Mouse (Mus musculus): ENCODE measurements around the gene Akt1. TPM values are rescaled to one million over a fixed set of nuclear protein-coding genes. Genes with fewer than 3 reads are reported as not detected.

Akt1 gene
- polyA plus RNA-seq, 1 experiment from 2014 or later = 42.4 TPM

DNA sequence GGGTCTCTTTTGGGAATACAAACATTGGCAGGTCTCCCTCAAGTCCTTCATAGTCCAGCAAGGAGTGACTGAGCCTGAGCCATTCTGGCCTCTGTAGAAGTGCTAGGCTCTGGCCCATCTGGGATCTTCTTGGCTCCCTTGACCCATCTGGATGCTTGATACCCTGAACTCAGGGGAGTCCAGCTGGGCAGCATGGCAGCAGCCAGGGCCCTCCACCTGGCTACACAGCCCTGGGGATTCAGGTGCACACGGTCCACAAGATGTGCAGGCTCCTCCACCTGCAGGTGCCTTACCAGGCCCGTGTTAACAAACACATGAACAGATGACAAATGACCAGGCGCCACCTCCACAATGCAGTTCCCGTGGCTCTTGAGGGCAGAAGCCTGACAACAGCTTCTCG, 10.0 kb downstream of the Akt1 start:
- H3K4me1 ChIP-seq (replicated peaks; ENCODE audit: control insufficient read depth, insufficient read depth, low read length) = peaks cover 90% of the 10 kb centered on the region
- H3K9ac ChIP-seq (ENCODE audit: low read length) = peak overlapping the region; percentile 54
- WGBS = 29% methylated on average over 5 of the region's 5 CpGs
- no peak overlapping the region for H3K4me3 ChIP-seq (ENCODE audit: low read length)
- H3K9me3 ChIP-seq (ENCODE audit: control insufficient read depth, low read length) = no peaks in the 10 kb centered on the region
- H3K27ac ChIP-seq (ENCODE audit: low read length) = peak overlapping the region; percentile 93
- H3K4me2 ChIP-seq (ENCODE audit: low read depth, low read length) = peak overlapping the region; percentile 23; the same call in 1 of the 2 replicates
- no peak for ATAC-seq (ENCODE audit: low read depth)
- H3K36me3 ChIP-seq (ENCODE audit: control insufficient read depth, insufficient read depth, low read length) = peaks cover 12% of the 10 kb centered on the region
- no peaks in the 10 kb centered on the region for H3K27me3 ChIP-seq (ENCODE audit: control insufficient read depth, insufficient read depth, low read depth, low read length)

DNA sequence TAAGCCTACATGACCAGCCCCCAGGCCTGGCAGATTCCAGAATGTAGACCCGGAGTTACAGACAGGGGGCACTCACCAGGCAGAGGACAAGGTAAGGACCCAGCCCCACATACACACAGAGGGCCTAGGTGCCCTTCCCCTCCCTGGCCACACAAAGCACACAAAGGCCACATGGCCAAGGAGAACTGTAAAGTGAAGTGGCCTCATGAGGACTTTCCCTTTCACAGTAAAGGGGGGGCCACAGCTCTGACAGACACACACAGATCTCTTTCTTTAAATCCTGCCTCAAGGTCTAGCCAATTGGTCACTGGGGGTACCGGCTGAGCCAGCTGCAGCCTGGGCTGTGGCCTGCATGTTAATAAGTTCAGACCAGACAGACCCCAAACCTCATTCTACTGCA, 10.6 kb downstream of the Akt1 start:
- H3K9me3 ChIP-seq (ENCODE audit: control insufficient read depth, low read length) = no peaks in the 10 kb centered on the region
- no peaks in the 10 kb centered on the region for H3K27me3 ChIP-seq (ENCODE audit: control insufficient read depth, insufficient read depth, low read depth, low read length)
- H3K4me2 ChIP-seq (ENCODE audit: low read depth, low read length) = no peak overlapping the region; the same call in 1 of the 2 replicates
- H3K36me3 ChIP-seq (ENCODE audit: control insufficient read depth, insufficient read depth, low read length) = peaks cover 10% of the 10 kb centered on the region
- H3K27ac ChIP-seq (ENCODE audit: low read length) = peak overlapping the region; percentile 93
- WGBS = 47% methylated on average over 2 of the region's 2 CpGs
- no peak overlapping the region for H3K4me3 ChIP-seq (ENCODE audit: low read length)
- ATAC-seq (ENCODE audit: low read depth) = no peak
- H3K9ac ChIP-seq (ENCODE audit: low read length) = 0 out of 2 replicates have a peak overlapping the region, but pooled peaks have one; percentile 17
- H3K4me1 ChIP-seq (replicated peaks; ENCODE audit: control insufficient read depth, insufficient read depth, low read length) = peaks cover 89% of the 10 kb centered on the region

DNA sequence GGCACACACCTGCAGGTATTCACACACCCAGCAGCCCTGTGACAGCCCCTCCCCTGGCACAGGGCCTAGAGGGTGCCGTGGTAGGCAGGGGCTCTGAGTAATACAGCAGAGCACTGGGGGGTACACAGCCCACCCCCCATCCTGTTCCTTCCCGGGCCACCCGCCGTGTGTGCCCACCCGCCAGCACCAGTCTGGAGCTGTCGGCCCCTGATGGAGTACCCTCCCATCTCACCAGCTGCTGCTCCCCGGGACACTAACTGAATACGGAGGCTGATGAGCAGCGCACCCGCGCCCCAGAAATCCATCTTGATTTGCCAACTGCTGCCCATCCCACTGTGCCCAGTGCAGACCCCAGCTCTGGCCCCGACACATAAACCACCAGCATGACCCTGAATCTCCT, 11.0 kb downstream of the Akt1 start:
- Histone ChIP-seq H3K9ac (ENCODE audit: low read length) (0 out of 2 replicates have a peak overlapping the region, but pooled peaks have one; percentile 17), H3K4me1 (replicated peaks; ENCODE audit: control insufficient read depth, insufficient read depth, low read length) (peaks cover 87% of the 10 kb centered on the region), H3K4me3 (ENCODE audit: low read length) (no peak overlapping the region), H3K27me3 (ENCODE audit: control insufficient read depth, insufficient read depth, low read depth, low read length) (no peaks in the 10 kb centered on the region), H3K4me2 (ENCODE audit: low read depth, low read length) (no peak overlapping the region), H3K9me3 (ENCODE audit: control insufficient read depth, low read length) (no peaks in the 10 kb centered on the region), H3K27ac (ENCODE audit: low read length) (peak overlapping the region; percentile 93), H3K36me3 (ENCODE audit: control insufficient read depth, insufficient read depth, low read length) (peaks cover 10% of the 10 kb centered on the region)
- 75% methylated on average over 12 of the region's 12 CpGs for whole genome bisulfite sequencing
- no peak for ATAC-seq (ENCODE audit: low read depth)

DNA sequence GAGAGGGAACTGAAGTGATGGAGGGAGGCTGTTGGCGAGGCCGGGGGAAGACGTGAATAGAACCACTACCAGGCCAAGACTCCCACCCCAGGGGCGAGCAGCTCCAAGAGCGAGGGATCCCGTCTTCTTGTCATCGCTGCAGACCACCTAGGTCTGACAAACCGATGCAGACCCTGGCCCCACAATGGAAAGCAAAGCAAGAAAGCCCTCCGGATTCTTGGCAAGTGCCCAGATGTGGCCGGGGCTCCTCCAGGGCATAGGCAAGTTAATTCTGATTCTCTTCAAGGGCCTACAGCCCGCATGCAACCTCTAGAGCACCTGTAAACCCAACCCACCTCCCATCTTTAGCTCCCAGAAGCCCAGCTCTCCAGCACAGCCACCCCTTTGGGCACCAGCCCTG, 11.4 kb downstream of the Akt1 start:
- Histone ChIP-seq H3K4me1 (replicated peaks; ENCODE audit: control insufficient read depth, insufficient read depth, low read length) (peaks cover 86% of the 10 kb centered on the region), H3K9me3 (ENCODE audit: control insufficient read depth, low read length) (no peaks in the 10 kb centered on the region), H3K4me2 (ENCODE audit: low read depth, low read length) (no peak overlapping the region), H3K36me3 (ENCODE audit: control insufficient read depth, insufficient read depth, low read length) (peaks cover 12% of the 10 kb centered on the region), H3K9ac (ENCODE audit: low read length) (0 out of 2 replicates have a peak overlapping the region, but pooled peaks have one; percentile 0), H3K27ac (ENCODE audit: low read length) (peak overlapping the region; percentile 93), H3K27me3 (ENCODE audit: control insufficient read depth, insufficient read depth, low read depth, low read length) (no peaks in the 10 kb centered on the region), H3K4me3 (ENCODE audit: low read length) (no peak overlapping the region)
- WGBS = 62% methylated on average over 11 of the region's 11 CpGs
- ATAC-seq (ENCODE audit: low read depth) = no peak

GRCm38 (mm10) chr12:112661851-112662250, 12.8 kb downstream of the Akt1 start:
- no peaks in the 10 kb centered on the region for H3K27me3 ChIP-seq (ENCODE audit: control insufficient read depth, insufficient read depth, low read depth, low read length)
- WGBS = 50% methylated on average over 9 of the region's 9 CpGs
- H3K9ac ChIP-seq (ENCODE audit: low read length) = 0 out of 2 replicates have a peak overlapping the region, but pooled peaks have one; percentile 21
- H3K36me3 ChIP-seq (ENCODE audit: control insufficient read depth, insufficient read depth, low read length) = peaks cover 26% of the 10 kb centered on the region
- peaks cover 73% of the 10 kb centered on the region for H3K4me1 ChIP-seq (replicated peaks; ENCODE audit: control insufficient read depth, insufficient read depth, low read length)
- H3K4me3 ChIP-seq (ENCODE audit: low read length) = no peak overlapping the region
- ATAC-seq (ENCODE audit: low read depth) = no peak
- H3K4me2 ChIP-seq (ENCODE audit: low read depth, low read length) = no peak overlapping the region
- peak overlapping the region; percentile 95 for H3K27ac ChIP-seq (ENCODE audit: low read length)
- no peaks in the 10 kb centered on the region for H3K9me3 ChIP-seq (ENCODE audit: control insufficient read depth, low read length)

DNA sequence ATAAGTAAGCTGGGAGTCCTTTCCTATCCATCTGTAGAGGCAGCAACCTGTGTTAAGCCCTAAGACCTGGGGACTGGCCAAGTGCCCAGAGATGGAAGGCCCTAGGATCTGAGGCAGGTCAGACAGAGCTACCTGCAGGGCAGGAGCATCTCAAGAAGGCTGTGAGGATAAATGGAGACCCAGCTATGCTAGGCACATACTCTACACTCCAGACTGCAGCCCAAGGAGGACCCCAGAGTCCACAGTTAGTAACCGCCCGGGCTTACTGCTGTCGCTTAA, 13.4 kb downstream of the Akt1 start:
- WGBS = 47% methylated on average over 3 of the region's 3 CpGs
- peaks cover 32% of the 10 kb centered on the region for H3K36me3 ChIP-seq (ENCODE audit: control insufficient read depth, insufficient read depth, low read length)
- peak overlapping the region; percentile 36 for H3K9ac ChIP-seq (ENCODE audit: low read length)

DNA sequence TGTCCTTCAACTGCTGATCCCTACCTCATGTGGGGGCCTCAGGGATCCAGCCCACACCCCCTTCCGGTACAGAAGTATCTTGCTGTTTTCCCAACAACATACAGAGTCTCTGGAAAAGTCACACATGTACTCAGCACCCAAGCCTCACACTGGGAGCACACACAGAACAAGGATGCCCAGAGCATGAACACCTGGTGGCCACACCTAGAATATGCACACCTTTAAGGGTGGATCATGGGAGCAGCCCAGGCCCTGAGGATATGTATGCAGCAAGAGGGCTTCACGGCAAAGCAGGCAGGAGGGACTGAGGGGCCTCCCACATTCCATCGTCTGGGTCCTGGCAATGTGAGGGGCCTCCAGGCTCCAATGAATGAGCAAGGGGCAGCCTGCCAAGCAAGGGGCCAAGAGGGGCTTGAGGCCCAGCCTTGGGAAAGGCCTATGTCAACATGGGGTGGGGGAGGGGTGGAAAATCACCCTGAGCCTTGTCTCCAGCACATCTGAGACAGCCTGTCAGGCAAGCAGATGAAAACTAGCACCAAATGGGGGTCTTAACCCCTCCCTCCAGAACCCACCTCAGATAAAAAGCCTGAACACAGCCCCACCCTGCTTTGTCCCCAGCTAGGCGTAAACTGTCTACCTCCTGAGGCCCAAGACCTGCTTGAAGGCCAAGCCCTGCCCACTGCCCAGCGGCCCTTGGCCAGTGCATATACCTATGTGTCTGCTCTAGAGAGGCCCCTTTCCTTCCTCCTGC, 13.9 kb downstream of the Akt1 start:
- Histone ChIP-seq H3K27me3 (ENCODE audit: control insufficient read depth, insufficient read depth, low read depth, low read length) (no peaks in the 10 kb centered on the region), H3K27ac (ENCODE audit: low read length) (peak overlapping the region; percentile 95), H3K9me3 (ENCODE audit: control insufficient read depth, low read length) (no peaks in the 10 kb centered on the region), H3K4me1 (replicated peaks; ENCODE audit: control insufficient read depth, insufficient read depth, low read length) (peaks cover 62% of the 10 kb centered on the region), H3K9ac (ENCODE audit: low read length) (peak overlapping the region; percentile 36), H3K4me3 (ENCODE audit: low read length) (no peak overlapping the region; the same call in 1 of the 2 replicates), H3K36me3 (ENCODE audit: control insufficient read depth, insufficient read depth, low read length) (peaks cover 37% of the 10 kb centered on the region), H3K4me2 (ENCODE audit: low read depth, low read length) (peak overlapping the region; percentile 40)
- 13% methylated on average over 5 of the region's 5 CpGs for WGBS
- ATAC-seq (ENCODE audit: low read depth) = peak; percentile 84

More for the DNA sequence above, 13.4 kb downstream of the Akt1 start:
- ATAC-seq (ENCODE audit: low read depth) = no peak
- H3K4me3 ChIP-seq (ENCODE audit: low read length) = no peak overlapping the region; the same call in 1 of the 2 replicates
- peak overlapping the region; percentile 40; the same call in 1 of the 2 replicates for H3K4me2 ChIP-seq (ENCODE audit: low read depth, low read length)
- peaks cover 68% of the 10 kb centered on the region for H3K4me1 ChIP-seq (replicated peaks; ENCODE audit: control insufficient read depth, insufficient read depth, low read length)
- H3K9me3 ChIP-seq (ENCODE audit: control insufficient read depth, low read length) = no peaks in the 10 kb centered on the region
- no peaks in the 10 kb centered on the region for H3K27me3 ChIP-seq (ENCODE audit: control insufficient read depth, insufficient read depth, low read depth, low read length)
- peak overlapping the region; percentile 95 for H3K27ac ChIP-seq (ENCODE audit: low read length)

GRCm38 (mm10) chr12:112659109-112659508, 15.6 kb downstream of the Akt1 start:
- no peaks in the 10 kb centered on the region for H3K27me3 ChIP-seq (ENCODE audit: control insufficient read depth, insufficient read depth, low read depth, low read length)
- no peak for ATAC-seq (ENCODE audit: low read depth)
- H3K27ac ChIP-seq (ENCODE audit: low read length) = no peak overlapping the region
- peaks cover 47% of the 10 kb centered on the region for H3K4me1 ChIP-seq (replicated peaks; ENCODE audit: control insufficient read depth, insufficient read depth, low read length)
- H3K36me3 ChIP-seq (ENCODE audit: control insufficient read depth, insufficient read depth, low read length) = peaks cover 53% of the 10 kb centered on the region
- no peaks in the 10 kb centered on the region for H3K9me3 ChIP-seq (ENCODE audit: control insufficient read depth, low read length)
- H3K4me3 ChIP-seq (ENCODE audit: low read length) = no peak overlapping the region
- 71% methylated on average over 6 of the region's 6 CpGs for WGBS
- no peak overlapping the region for H3K9ac ChIP-seq (ENCODE audit: low read length)
- no peak overlapping the region for H3K4me2 ChIP-seq (ENCODE audit: low read depth, low read length)

DNA sequence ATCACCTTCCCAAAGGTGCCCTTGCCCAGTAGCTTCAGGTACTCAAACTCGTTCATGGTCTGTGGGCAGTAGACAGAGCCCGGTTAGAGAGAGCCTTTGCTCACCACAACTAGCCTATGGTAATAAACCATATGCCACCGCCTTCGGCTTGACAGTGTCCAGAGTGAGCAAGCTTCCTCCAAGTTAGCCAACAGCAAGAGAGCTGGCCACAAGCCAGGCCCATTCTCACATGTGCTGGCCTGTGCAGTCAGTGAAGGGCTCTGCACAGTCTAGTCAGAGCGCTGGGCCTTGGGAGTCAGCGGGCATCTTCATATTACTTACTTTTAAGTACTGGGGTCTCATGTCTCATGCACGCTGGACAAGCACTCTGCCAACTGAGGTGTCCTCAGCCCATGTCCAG, 16.1 kb downstream of the Akt1 start:
- Histone ChIP-seq H3K36me3 (ENCODE audit: control insufficient read depth, insufficient read depth, low read length) (peaks cover 56% of the 10 kb centered on the region), H3K4me1 (replicated peaks; ENCODE audit: control insufficient read depth, insufficient read depth, low read length) (peaks cover 42% of the 10 kb centered on the region), H3K27me3 (ENCODE audit: control insufficient read depth, insufficient read depth, low read depth, low read length) (no peaks in the 10 kb centered on the region), H3K9ac (ENCODE audit: low read length) (no peak overlapping the region), H3K27ac (ENCODE audit: low read length) (no peak overlapping the region), H3K4me3 (ENCODE audit: low read length) (no peak overlapping the region), H3K9me3 (ENCODE audit: control insufficient read depth, low read length) (no peaks in the 10 kb centered on the region), H3K4me2 (ENCODE audit: low read depth, low read length) (no peak overlapping the region)
- WGBS = 71% methylated on average over 7 of the region's 7 CpGs
- ATAC-seq (ENCODE audit: low read depth) = no peak
